Mouse (Mus musculus): Measurements from ENCODE around the gene Cyb561. TPM values are rescaled to one million over a fixed set of nuclear protein-coding genes. Genes with fewer than 3 reads are reported as not detected.

The Cyb561 gene
- total RNA-seq (2014; rRNA removed) (3.2 and 3.4 TPM in 2 replicates), polyA plus RNA-seq (2012; rRNA removed) (2.4 and 3.7 TPM in 2 replicates)

GRCm38 (mm10) chr11:105952911-105953386, at the start of gene Cyb561:
TSS of gene Cyb561 (minus strand) at chr11:105953336.
- no peak for DNase-seq (ENCODE audit: extremely low read depth, low read depth, low spot score)
- H3K9ac ChIP-seq (ENCODE audit: low read depth, low read length) = no peak within 1 kb of the TSS
- H3K4me1 ChIP-seq (ENCODE audit: control insufficient read depth, insufficient read depth, low read length) = no peaks in the 10 kb centered on the region
- no peak within 1 kb of the TSS for H3K4me3 ChIP-seq (ENCODE audit: insufficient read depth, low read depth, low read length)
- H3K79me2 ChIP-seq (ENCODE audit: control insufficient read depth, insufficient read depth, low read length) = no peaks in the 10 kb centered on the region
- H3K36me3 ChIP-seq (ENCODE audit: control insufficient read depth, insufficient read depth, low read length) = no peaks in the 10 kb centered on the region
- TF ChIP-seq POLR2A (IDR thresholded peaks at IDR 0.05; ENCODE audit: extremely low read depth, insufficient read depth, low read length) = no peak
- no peak for TF ChIP-seq CTCF (IDR thresholded peaks at IDR 0.05; ENCODE audit: low read depth, low read length)
- H3K27ac ChIP-seq (replicated peaks; ENCODE audit: insufficient read depth, low read depth, low read length) = no peak within 1 kb of the TSS
- H3K27me3 ChIP-seq (ENCODE audit: control insufficient read depth, insufficient read depth, low read length) = no peaks in the 10 kb centered on the region
- 86% methylated on average over 12 of the region's 12 CpGs for WGBS

DNA sequence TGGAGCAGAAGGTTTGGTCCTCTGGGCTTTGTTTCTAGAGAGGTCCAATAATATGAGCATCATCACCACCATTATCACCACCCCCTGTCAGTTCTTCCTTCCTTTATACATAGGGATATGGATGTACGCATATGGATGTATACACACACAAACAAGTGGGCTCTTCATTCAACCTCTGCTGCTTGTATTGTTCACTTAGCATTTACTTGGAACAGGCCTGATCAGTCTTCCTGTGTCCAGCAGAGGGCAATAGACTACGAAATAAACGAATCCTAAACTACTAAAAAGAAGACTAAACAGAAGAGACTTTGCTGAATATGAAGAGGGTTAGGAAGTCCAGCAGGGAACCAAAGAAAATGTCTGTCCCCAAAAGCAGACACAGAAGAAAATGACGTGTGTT, 48.6 kb upstream of the Cyb561 start:
- WGBS = 23% methylated on average over 4 of the region's 4 CpGs
- no peaks in the 10 kb centered on the region for H3K36me3 ChIP-seq (ENCODE audit: control insufficient read depth, insufficient read depth, low read length)
- no peak overlapping the region for H3K27ac ChIP-seq (replicated peaks; ENCODE audit: insufficient read depth, low read depth, low read length)
- no peak overlapping the region for H3K9ac ChIP-seq (ENCODE audit: low read depth, low read length)
- H3K79me2 ChIP-seq (ENCODE audit: control insufficient read depth, insufficient read depth, low read length) = no peaks in the 10 kb centered on the region
- H3K4me3 ChIP-seq (ENCODE audit: insufficient read depth, low read depth, low read length) = no peak overlapping the region
- no peaks in the 10 kb centered on the region for H3K27me3 ChIP-seq (ENCODE audit: control insufficient read depth, insufficient read depth, low read length)
- TF ChIP-seq CTCF (IDR thresholded peaks at IDR 0.05; ENCODE audit: low read depth, low read length) = peak; percentile 30; the same call in 1 of the 2 replicates
- TF ChIP-seq POLR2A (IDR thresholded peaks at IDR 0.05; ENCODE audit: extremely low read depth, insufficient read depth, low read length) = no peak
- peaks cover 9% of the 10 kb centered on the region; the same call in 1 of the 2 replicates for H3K4me1 ChIP-seq (ENCODE audit: control insufficient read depth, insufficient read depth, low read length)
- peak; percentile 52 for DNase-seq (ENCODE audit: extremely low read depth, low read depth, low spot score)

DNA sequence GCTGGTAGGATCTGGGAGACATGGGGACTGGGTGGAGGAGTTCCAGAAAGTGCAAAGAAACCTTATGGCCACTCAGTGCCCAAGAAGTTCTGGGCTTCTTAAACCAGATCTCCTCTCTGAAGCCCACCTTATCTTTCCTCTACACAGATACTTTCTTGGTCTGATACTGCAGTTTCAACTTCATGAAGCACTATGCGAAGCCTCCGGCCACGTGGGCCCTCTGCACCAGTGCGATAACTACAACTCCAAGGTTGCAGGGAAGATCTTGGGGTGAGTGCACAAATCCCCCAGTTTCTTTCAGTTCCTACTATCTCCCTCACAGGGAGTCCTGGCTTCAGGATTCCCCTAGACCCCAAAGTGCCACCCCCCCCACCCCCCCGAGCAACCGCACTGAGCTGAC, 46.9 kb upstream of the Cyb561 start:
- no peak for TF ChIP-seq CTCF (IDR thresholded peaks at IDR 0.05; ENCODE audit: low read depth, low read length)
- no peak for TF ChIP-seq POLR2A (IDR thresholded peaks at IDR 0.05; ENCODE audit: extremely low read depth, insufficient read depth, low read length)
- DNase-seq (ENCODE audit: extremely low read depth, low read depth, low spot score) = no peak
- Histone ChIP-seq H3K27me3 (ENCODE audit: control insufficient read depth, insufficient read depth, low read length) (no peaks in the 10 kb centered on the region), H3K36me3 (ENCODE audit: control insufficient read depth, insufficient read depth, low read length) (no peaks in the 10 kb centered on the region), H3K4me1 (ENCODE audit: control insufficient read depth, insufficient read depth, low read length) (peaks cover 3% of the 10 kb centered on the region; the same call in 1 of the 2 replicates), H3K27ac (replicated peaks; ENCODE audit: insufficient read depth, low read depth, low read length) (no peak overlapping the region), H3K9ac (ENCODE audit: low read depth, low read length) (no peak overlapping the region), H3K79me2 (ENCODE audit: control insufficient read depth, insufficient read depth, low read length) (no peaks in the 10 kb centered on the region), H3K4me3 (ENCODE audit: insufficient read depth, low read depth, low read length) (no peak overlapping the region)
- WGBS = 96% methylated on average over 6 of the region's 6 CpGs

- Histone ChIP-seq H3K36me3 (ENCODE audit: control insufficient read depth, insufficient read depth, low read length) (no peaks in the 10 kb centered on the region), H3K79me2 (ENCODE audit: control insufficient read depth, insufficient read depth, low read length) (no peaks in the 10 kb centered on the region), H3K27ac (replicated peaks; ENCODE audit: insufficient read depth, low read depth, low read length) (no peak within 1 kb of the TSS), H3K4me1 (ENCODE audit: control insufficient read depth, insufficient read depth, low read length) (peaks cover 4% of the 10 kb centered on the region; the same call in 1 of the 2 replicates), H3K9ac (ENCODE audit: low read depth, low read length) (no peak within 1 kb of the TSS), H3K4me3 (ENCODE audit: insufficient read depth, low read depth, low read length) (no peak within 1 kb of the TSS), H3K27me3 (ENCODE audit: control insufficient read depth, insufficient read depth, low read length) (no peaks in the 10 kb centered on the region)
- WGBS = 94% methylated on average over 3 of the region's 3 CpGs
- no peak for DNase-seq (ENCODE audit: extremely low read depth, low read depth, low spot score)
- TF ChIP-seq CTCF (IDR thresholded peaks at IDR 0.05; ENCODE audit: low read depth, low read length) (no peak), POLR2A (IDR thresholded peaks at IDR 0.05; ENCODE audit: extremely low read depth, insufficient read depth, low read length) (no peak)
Measured at GRCm38 (mm10) chr11:105994375-105994774, 41.2 kb upstream of the Cyb561 start, which contains the start of gene Ace3. TSS of gene Ace3 (plus strand) at chr11:105994675.

DNA sequence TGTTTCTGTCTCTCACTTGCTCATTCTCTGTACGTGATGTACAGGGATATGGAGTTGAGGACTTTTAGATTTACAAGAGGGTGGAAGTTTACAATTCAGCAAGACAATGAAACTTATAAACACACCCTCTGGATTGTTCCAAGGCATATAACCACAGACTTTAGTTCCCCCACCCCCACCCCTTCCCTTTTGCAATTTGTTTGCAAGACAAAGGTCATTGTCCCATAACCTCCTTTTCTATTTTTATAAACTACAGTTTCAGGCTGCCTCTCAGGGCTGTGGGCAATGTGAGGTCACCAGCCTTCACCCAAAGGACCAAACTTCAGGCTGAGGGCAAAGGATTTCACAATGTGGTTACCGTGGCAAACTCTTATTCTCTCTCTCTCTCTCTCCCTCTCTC, 37.1 kb upstream of the Cyb561 start:
- WGBS = 9% methylated on average over 2 of the region's 2 CpGs
- no peak for TF ChIP-seq CTCF (IDR thresholded peaks at IDR 0.05; ENCODE audit: low read depth, low read length)
- no peak for TF ChIP-seq POLR2A (IDR thresholded peaks at IDR 0.05; ENCODE audit: extremely low read depth, insufficient read depth, low read length)
- Histone ChIP-seq H3K4me1 (ENCODE audit: control insufficient read depth, insufficient read depth, low read length) (peaks cover 4% of the 10 kb centered on the region; the same call in 1 of the 2 replicates), H3K36me3 (ENCODE audit: control insufficient read depth, insufficient read depth, low read length) (no peaks in the 10 kb centered on the region), H3K4me3 (ENCODE audit: insufficient read depth, low read depth, low read length) (no peak overlapping the region), H3K9ac (ENCODE audit: low read depth, low read length) (no peak overlapping the region), H3K27me3 (ENCODE audit: control insufficient read depth, insufficient read depth, low read length) (no peaks in the 10 kb centered on the region), H3K27ac (replicated peaks; ENCODE audit: insufficient read depth, low read depth, low read length) (no peak overlapping the region), H3K79me2 (ENCODE audit: control insufficient read depth, insufficient read depth, low read length) (no peaks in the 10 kb centered on the region)
- peak; percentile 99 for DNase-seq (ENCODE audit: extremely low read depth, low read depth, low spot score)

DNA sequence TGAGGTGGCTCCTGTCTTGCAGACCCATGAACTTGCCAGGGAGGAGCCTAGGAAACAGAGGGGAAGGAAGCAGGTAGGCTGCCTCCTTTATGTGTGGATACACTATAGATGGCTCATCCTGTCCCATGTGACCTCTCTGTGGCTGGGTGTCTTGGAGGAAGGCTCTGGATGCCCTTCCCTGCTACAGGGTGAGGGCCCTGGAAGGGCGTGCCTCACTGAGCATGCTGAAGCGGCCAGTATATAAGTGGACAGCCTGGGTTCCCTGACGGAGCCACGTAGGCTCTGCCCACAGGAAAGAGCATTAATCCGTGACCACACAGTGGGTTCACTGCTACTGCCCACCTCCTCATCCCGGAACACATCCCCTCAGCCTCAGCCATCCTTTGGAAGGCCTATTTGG, 36.3 kb upstream of the Cyb561 start:
- 91% methylated on average over 6 of the region's 6 CpGs for WGBS
- no peak for TF ChIP-seq CTCF (IDR thresholded peaks at IDR 0.05; ENCODE audit: low read depth, low read length)
- no peak for TF ChIP-seq POLR2A (IDR thresholded peaks at IDR 0.05; ENCODE audit: extremely low read depth, insufficient read depth, low read length)
- H3K27ac ChIP-seq (replicated peaks; ENCODE audit: insufficient read depth, low read depth, low read length) = no peak overlapping the region

More for the DNA sequence above, 36.3 kb upstream of the Cyb561 start:
- no peak for DNase-seq (ENCODE audit: extremely low read depth, low read depth, low spot score)
- no peak overlapping the region for H3K4me3 ChIP-seq (ENCODE audit: insufficient read depth, low read depth, low read length)
- no peaks in the 10 kb centered on the region for H3K36me3 ChIP-seq (ENCODE audit: control insufficient read depth, insufficient read depth, low read length)
- H3K4me1 ChIP-seq (ENCODE audit: control insufficient read depth, insufficient read depth, low read length) = peaks cover 4% of the 10 kb centered on the region; the same call in 1 of the 2 replicates
- H3K79me2 ChIP-seq (ENCODE audit: control insufficient read depth, insufficient read depth, low read length) = no peaks in the 10 kb centered on the region
- no peaks in the 10 kb centered on the region for H3K27me3 ChIP-seq (ENCODE audit: control insufficient read depth, insufficient read depth, low read length)
- no peak overlapping the region for H3K9ac ChIP-seq (ENCODE audit: low read depth, low read length)

All from liver, adult 2 months (tissue).